Mouse (Mus musculus): Measurements from ENCODE around the gene Rbfox1.

DNA sequence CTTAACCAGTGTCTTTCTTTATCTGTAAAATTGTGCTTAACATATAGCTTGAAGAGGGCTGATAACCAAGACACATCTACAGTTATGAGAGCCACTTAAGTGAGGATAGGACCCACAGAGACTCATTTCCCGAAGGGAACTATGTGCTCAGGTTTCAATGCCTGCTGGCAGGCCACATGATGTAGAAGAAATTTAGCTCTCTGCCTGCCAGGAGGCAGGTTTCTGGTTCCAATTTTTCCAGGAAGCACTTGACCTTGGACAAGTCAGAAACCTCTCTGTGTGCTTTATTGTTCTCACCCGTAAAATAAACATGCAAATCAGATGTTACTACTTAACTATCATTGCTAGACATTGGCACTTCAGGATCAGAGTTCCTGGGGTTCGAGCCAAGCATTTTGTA, 1033.5 kb downstream of the Rbfox1 start:
- TF ChIP-seq SIN3A (IDR thresholded peaks at IDR 0.05; ENCODE audit: low read length) (no peak), POLR2A (IDR thresholded peaks at IDR 0.05; ENCODE audit: control insufficient read depth in 1 of 2, insufficient read depth in 1 of 2, low read depth in 1 of 2, low read length in 2 of 2, poor library complexity in 1 of 2) (no peak), RAD21 (IDR thresholded peaks at IDR 0.05; ENCODE audit: low read depth, low read length) (no peak), CTCF (IDR thresholded peaks at IDR 0.05 in 2 of 3, conservative IDR thresholded peaks at IDR 0.05 in 1 of 3; ENCODE audit: control insufficient read depth in 1 of 3, insufficient read depth in 1 of 3, low read depth in 2 of 3, low read length in 3 of 3, poor library complexity in 1 of 3, severe bottlenecking in 1 of 3) (no peak), ELF1 (IDR thresholded peaks at IDR 0.05; ENCODE audit: low read depth, low read length) (no peak), E2F4 (IDR thresholded peaks at IDR 0.05; ENCODE audit: borderline replicate concordance, low read depth, low read length) (no peak), JUND (IDR thresholded peaks at IDR 0.05; ENCODE audit: low read depth, low read length) (no peak)
